Mouse (Mus musculus) embryonic fibroblast, embryonic 13.5 days (primary cell): ENCODE results near the gene Noct.

Source experiments
- CTCF ChIP-seq: IDR thresholded peaks from 2 replicates; pipeline ENCODE4 v1.5.1; 2011; ENCODE audit warnings: mild to moderate bottlenecking, control low read depth, low read length, moderate library complexity, borderline replicate concordance; ENCODE audit not compliant: insufficient read depth
- POLR2A ChIP-seq: IDR thresholded peaks from 2 replicates; pipeline ENCODE4 v1.6.1; 2011; ENCODE audit warnings: low read depth, mild to moderate bottlenecking, control low read depth, low read length, moderate library complexity

DNA sequence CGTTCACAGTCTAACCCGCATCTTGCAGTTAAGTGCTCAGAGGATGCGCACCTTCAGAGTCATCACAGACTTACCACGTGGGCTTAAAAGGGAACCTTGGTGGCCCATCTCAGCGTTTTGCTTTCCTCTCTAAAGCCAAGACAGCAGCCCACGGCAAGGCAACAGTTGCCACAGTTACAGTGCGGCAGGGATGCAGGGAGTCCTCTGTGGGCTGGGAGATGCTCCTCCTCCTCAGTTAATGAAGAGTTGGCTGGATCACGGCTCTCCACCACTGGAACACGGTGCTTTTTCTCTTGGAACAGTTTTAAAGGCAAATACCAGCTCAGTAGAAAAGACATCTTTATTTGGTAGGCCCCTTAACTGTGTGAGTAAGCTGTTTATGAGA is 4.6 kb downstream of the Noct start:
- TF ChIP-seq CTCF (no peak), POLR2A (no peak)
